Comparison of ENCODE assay signal across 19 mouse cellular contexts in the genomic region with DNA sequence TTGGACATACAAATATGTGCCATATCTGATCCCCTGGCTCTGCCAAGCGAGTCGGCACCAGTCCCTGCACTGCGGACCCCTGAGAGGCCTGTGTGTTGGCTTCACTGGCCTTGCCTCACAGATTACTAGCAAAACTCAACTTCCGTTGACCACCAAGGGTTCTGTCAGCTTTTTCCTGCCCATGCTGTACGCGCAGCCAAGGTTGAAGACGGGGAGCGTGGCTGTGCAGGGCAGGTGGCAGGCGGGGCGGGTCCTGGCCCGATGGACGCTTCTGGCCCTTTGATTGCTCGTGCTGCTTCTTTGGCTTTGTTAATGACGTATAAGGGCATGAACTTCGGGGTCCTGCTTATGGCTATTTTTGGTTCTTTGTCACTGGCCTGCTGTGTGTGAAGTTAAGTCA.
DNase-seq lines count a peak whose midpoint lies in the region; ATAC-seq lines count a peak whose summit lies in the region.
"Had no signal": no experiment of that assay in that cellular context is flagged by ENCODE, and none has a peak within 500 bp of the region (broad histone marks: within the 10 kb centered on the region; RNA-seq: fewer than 3 reads in every experiment).

No protein-coding gene starts in this region.

- H3K9me3 ChIP-seq in heart, embryonic 12.5 days (replicated peaks): no peaks in the 10 kb centered on the region
- H3K9me3 ChIP-seq in heart, embryonic 16.5 days (replicated peaks; ENCODE audit: control insufficient read depth, low read length): no peaks in the 10 kb centered on the region
- H3K9me3 ChIP-seq: forebrain, embryonic 12.5 days; limb, embryonic 12.5 days; liver, embryonic 15.5 days; stomach, embryonic 15.5 days had no signal

- H3K4me1 ChIP-seq in heart, embryonic 12.5 days (replicated peaks): peaks cover 43% of the 10 kb centered on the region
- peaks cover 36% of the 10 kb centered on the region for H3K4me1 ChIP-seq in heart, embryonic 16.5 days (ENCODE audit: control insufficient read depth, insufficient read depth, low read length)

- 0 out of 2 replicates have a peak overlapping the region, but pooled peaks have one; percentile 28 for H3K9ac ChIP-seq in heart, embryonic 12.5 days
- H3K9ac ChIP-seq in heart, embryonic 16.5 days (ENCODE audit: low read length): no peak overlapping the region
- H3K9ac ChIP-seq: forebrain, embryonic 12.5 days; liver, embryonic 15.5 days; stomach, embryonic 15.5 days had no signal

- ATAC-seq in cerebellum, adult (ENCODE audit: insufficient number of reproducible peaks, low FRiP score, low TSS enrichment): no peak
- no peak for ATAC-seq in heart, embryonic 12.5 days (ENCODE audit: insufficient number of reproducible peaks, low FRiP score)
- ATAC-seq in heart, embryonic 16.5 days (replicated peaks; ENCODE audit: extremely low read depth, insufficient read depth, low FRiP score): no peak
- ATAC-seq: activated CD4-positive, CD25-positive, alpha-beta regulatory T cell, adult 4 months had no signal

- DNase-seq in cerebellum, adult 11-12 months: peak; percentile 51
- no peak for DNase-seq in heart, adult 8-10 months (ENCODE audit: low spot score)
- peak; percentile 41 for DNase-seq in kidney, postnatal 10 days
- DNase-seq in kidney, postnatal 25 days: no peak
- DNase-seq in right cerebral cortex, postnatal 36 days (ENCODE audit: low spot score in 2 of 2): no peak
- DNase-seq: adrenal gland, postnatal 25 days; embryo, embryonic 11 days; lung, postnatal 14 days; retina, postnatal 1 day; thymus, postnatal 14 days had no signal

- no peak overlapping the region for H3K4me3 ChIP-seq in heart, embryonic 12.5 days
- H3K4me3 ChIP-seq in heart, embryonic 16.5 days (ENCODE audit: low read length): no peak overlapping the region
- H3K4me3 ChIP-seq: forebrain, embryonic 12.5 days; limb, embryonic 12.5 days; liver, embryonic 15.5 days; stomach, embryonic 15.5 days had no signal

- no peaks in the 10 kb centered on the region; the same call in 1 of the 2 replicates for H3K36me3 ChIP-seq in heart, embryonic 12.5 days
- H3K36me3 ChIP-seq in heart, embryonic 16.5 days (ENCODE audit: control insufficient read depth, insufficient read depth): no peaks in the 10 kb centered on the region
- H3K36me3 ChIP-seq: liver, embryonic 15.5 days had no signal

- no peaks in the 10 kb centered on the region for H3K27me3 ChIP-seq in heart, embryonic 12.5 days (replicated peaks)
- no peaks in the 10 kb centered on the region for H3K27me3 ChIP-seq in heart, embryonic 16.5 days (ENCODE audit: control insufficient read depth, insufficient read depth, low read length)
- H3K27me3 ChIP-seq: CH12.LX; forebrain, embryonic 12.5 days; limb, embryonic 12.5 days; liver, embryonic 15.5 days; stomach, embryonic 15.5 days had no signal

- 69% methylated on average over 15 of the region's 15 CpGs for WGBS in heart, embryonic 12.5 days
- 60% methylated on average over 15 of the region's 15 CpGs for WGBS in heart, embryonic 16.5 days

- no peak overlapping the region for H3K4me2 ChIP-seq in heart, embryonic 12.5 days
- no peak overlapping the region for H3K4me2 ChIP-seq in heart, embryonic 16.5 days (ENCODE audit: low read depth, low read length)
- H3K4me2 ChIP-seq: forebrain, embryonic 12.5 days; limb, embryonic 12.5 days; liver, embryonic 15.5 days; stomach, embryonic 15.5 days had no signal

- H3K27ac ChIP-seq in heart, embryonic 12.5 days (ENCODE audit: poor library complexity, severe bottlenecking): peak overlapping the region; percentile 83
- H3K27ac ChIP-seq in heart, embryonic 16.5 days (ENCODE audit: low read length): peak overlapping the region; percentile 58
- H3K27ac ChIP-seq: forebrain, embryonic 12.5 days; liver, embryonic 15.5 days had no signal

Comparison
In these comparisons a context has a peak if more than half of its experiments do, and no peak if none do; other contexts are left out.
1. DNase-seq: peak in cerebellum, adult 11-12 months (single experiment) and kidney, postnatal 10 days (single experiment); none in heart, adult 8-10 months (single experiment), kidney, postnatal 25 days (0 of 2) and right cerebral cortex, postnatal 36 days (0 of 2).